Mouse (Mus musculus) hindbrain, embryonic 15.5 days (tissue): ENCODE measurements around the gene Gm4513. TPM values are rescaled to one million over a fixed set of nuclear protein-coding genes. Genes with fewer than 3 reads are reported as not detected.
"Not testable (repeated sequence)": the region's sequence is repeated elsewhere in the genome, so short reads cannot be mapped to it uniquely, and the experiment has no call there.

ENCODE experiments used
- ATAC-seq: fragments of 200-750 bp; cut with Nextera tagmentation; 2 replicates; pipeline ENCODE4 v1.8.0; 2017; ENCODE audit warnings: low read depth, moderate number of reproducible peaks, moderate TSS enrichment; ENCODE audit not compliant: low FRiP score
- H3K27ac ChIP-seq: fragments of 300-500 bp; sonication (generic); replicated peaks from 2 replicates; pipeline ENCODE4 v1.5.1; 2015; ENCODE audit warnings: mild to moderate bottlenecking, inconsistent platforms
- H3K27me3 ChIP-seq: fragments of 300-500 bp; sonication (generic); 2 replicates; pipeline ENCODE4 v1.6.1; 2015; ENCODE audit warnings: control low read depth, inconsistent platforms
- H3K36me3 ChIP-seq: fragments of 300-500 bp; sonication (generic); 2 replicates; pipeline ENCODE4 v1.6.1; 2015; ENCODE audit warnings: control low read depth, inconsistent platforms
- H3K4me1 ChIP-seq: fragments of 300-500 bp; sonication (generic); replicated peaks from 2 replicates; pipeline ENCODE4 v1.6.1; 2015; ENCODE audit warnings: control low read depth, inconsistent platforms
- H3K4me2 ChIP-seq: fragments of 300-500 bp; sonication (generic); 2 replicates; pipeline ENCODE4 v1.6.1; 2015; ENCODE audit warnings: moderate library complexity, mild to moderate bottlenecking, inconsistent platforms
- H3K4me3 ChIP-seq: fragments of 300-500 bp; sonication (generic); 2 replicates; pipeline ENCODE4 v1.5.1; 2015; ENCODE audit warnings: mild to moderate bottlenecking, inconsistent platforms
- H3K9ac ChIP-seq: fragments of 300-500 bp; sonication (generic); 2 replicates; pipeline ENCODE4 v1.6.1; 2015; ENCODE audit warnings: inconsistent platforms
- H3K9me3 ChIP-seq: fragments of 300-500 bp; sonication (generic); 2 replicates; pipeline ENCODE4 v1.6.1; 2016; ENCODE audit warnings: control low read depth, inconsistent platforms
- WGBS: fragments of 180-500 bp; shearing (Covaris S2); methylation state at CpG from one replicate; pipeline ENCODE4 v1.1.7; 2015; 5-methylcytosine and 5-hydroxymethylcytosine counted together
- polyA plus RNA-seq: library from polyadenylated mRNA; unstranded; fragments of >200 nt; fragmentation: Nextera tagmentation; extraction: Ambion mirVana; gene quantifications from 2 replicates; pipeline ENCODE4 v1.2.1, GENCODE M21; 2015

Gene Gm4513
- not detected in 2 replicates for polyA plus RNA-seq

DNA sequence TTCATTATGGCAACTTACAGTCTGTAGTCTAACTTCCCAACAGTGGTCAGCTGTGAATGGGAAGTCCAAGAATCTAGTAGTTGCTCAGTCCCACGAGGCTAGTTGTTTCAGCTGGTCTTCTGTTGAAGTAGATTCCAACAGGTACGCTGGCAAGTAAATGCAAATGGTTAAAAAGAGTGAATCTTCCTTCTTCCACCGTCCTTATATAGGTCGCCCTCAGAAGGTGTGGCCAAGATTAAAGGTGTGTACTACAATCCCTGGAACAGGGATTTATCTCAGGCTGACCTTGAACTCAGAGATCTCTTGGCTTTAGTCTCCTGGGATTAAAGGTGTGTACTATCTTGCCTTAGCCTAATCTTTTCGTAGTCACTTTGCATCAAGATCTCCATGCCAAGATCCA lies at the start of gene Gm4513:
TSS of gene Gm4513 (minus strand) at position 101 of the 400 bp plus-strand sequence.
- H3K36me3 ChIP-seq, H3K4me1 ChIP-seq, H3K4me3 ChIP-seq, H3K4me2 ChIP-seq, H3K9ac ChIP-seq, H3K9me3 ChIP-seq, H3K27me3 ChIP-seq, H3K27ac ChIP-seq, ATAC-seq: not testable (repeated sequence)
- WGBS, result 79% methylated on average over 3 of the region's 5 CpGs

- not testable (repeated sequence) for H3K4me1 ChIP-seq, H3K4me3 ChIP-seq, H3K9ac ChIP-seq, H3K36me3 ChIP-seq, H3K4me2 ChIP-seq, H3K9me3 ChIP-seq, H3K27ac ChIP-seq, ATAC-seq, H3K27me3 ChIP-seq
- WGBS, result no CpG with 5 or more reads among the region's 3 CpGs
These were observed 22.7 kb downstream of the Gm4513 start, which contains the start of gene Gm4141 for GRCm38 (mm10) chr7:20576141-20576540. Gm4141 (minus strand) TSS chr7:20576241.

DNA sequence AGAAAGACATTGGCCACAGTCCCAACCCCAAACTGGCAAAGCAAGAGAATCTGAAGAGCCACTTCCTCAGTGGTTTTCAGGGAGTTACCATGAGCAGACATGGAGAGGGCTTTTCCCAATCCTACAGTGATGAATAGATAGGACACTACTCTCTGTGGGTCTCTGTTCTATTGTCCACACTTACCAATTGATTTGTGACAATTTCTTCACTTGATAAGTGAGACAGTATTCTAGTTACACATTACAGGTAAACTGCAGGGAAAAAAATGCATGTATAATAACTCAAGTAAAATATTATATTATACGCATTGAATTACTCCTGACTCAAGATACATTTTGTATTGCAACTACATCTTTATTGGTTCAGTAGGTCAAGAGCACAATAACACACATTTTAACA lies 53.2 kb downstream of the Gm4513 start, which contains the start of gene Gm5726:
TSS of gene Gm5726 (minus strand) at position 101 of the 400 bp plus-strand sequence.
- not testable (repeated sequence) for H3K4me2 ChIP-seq, H3K9ac ChIP-seq, H3K4me3 ChIP-seq, H3K27me3 ChIP-seq, H3K9me3 ChIP-seq, H3K36me3 ChIP-seq, ATAC-seq, H3K27ac ChIP-seq, H3K4me1 ChIP-seq
- WGBS, result no CpG with 5 or more reads among the region's 1 CpGs

Other genes starting within 250 kb of the Gm4513 start
- not detected in 2 replicates for gene Gm5728, start 223.6 kb downstream of the Gm4513 start, polyA plus RNA-seq
- not detected in 2 replicates for gene Vmn1r100, start 181.1 kb downstream of the Gm4513 start, polyA plus RNA-seq
- gene Vmn1r101, start 156.4 kb downstream of the Gm4513 start, polyA plus RNA-seq, result not detected in 2 replicates
- gene Gm10670, start 124.1 kb downstream of the Gm4513 start, polyA plus RNA-seq, result not detected in 2 replicates
- gene Vmn1r103, start 88.5 kb downstream of the Gm4513 start, polyA plus RNA-seq, result not detected in 2 replicates
- not detected in 2 replicates for gene Vmn1r104, start 65.2 kb downstream of the Gm4513 start, polyA plus RNA-seq
- not detected in 2 replicates for gene Gm5726, start 53.3 kb downstream of the Gm4513 start, polyA plus RNA-seq
- not detected in 2 replicates for gene Gm4141, start 22.8 kb downstream of the Gm4513 start, polyA plus RNA-seq
- not detected in 2 replicates for gene Vmn1r107, start 69.9 kb upstream of the Gm4513 start, polyA plus RNA-seq
- not detected in 2 replicates for gene Vmn1r111, start 104.2 kb upstream of the Gm4513 start, polyA plus RNA-seq
- not detected in 2 replicates for gene Gm10668, start 131.6 kb upstream of the Gm4513 start, polyA plus RNA-seq
- not detected in 2 replicates for gene Vmn1r112, start 172.2 kb upstream of the Gm4513 start, polyA plus RNA-seq
- gene Vmn1r113, start 188.3 kb upstream of the Gm4513 start, polyA plus RNA-seq, result not detected in 2 replicates
- gene Vmn1r114, start 213.2 kb upstream of the Gm4513 start, polyA plus RNA-seq, result not detected in 2 replicates
- gene Vmn1r115, start 246.0 kb upstream of the Gm4513 start, polyA plus RNA-seq, result not detected in 2 replicates